Mouse (Mus musculus) intestine, embryonic 14.5 days (tissue): ENCODE measurements around the gene Ranbp3. TPM values are rescaled to one million over a fixed set of nuclear protein-coding genes. Genes with fewer than 3 reads are reported as not detected.

Experiments used
- ATAC-seq: fragments of 200-750 bp; cut with Nextera tagmentation; replicated peaks from 2 replicates; pipeline ENCODE4 v1.8.0; 2017; ENCODE audit warnings: low read depth, moderate number of reproducible peaks, moderate TSS enrichment, moderate library complexity; ENCODE audit not compliant: low FRiP score, low TSS enrichment
- DNase-seq: peaks from one replicate; pipeline ENCODE4 v3.0.0-alpha.2; 2018; ENCODE audit warnings: low spot score
- H3K27ac ChIP-seq: fragments of 300-500 bp; sonication (generic); 2 replicates; pipeline ENCODE4 v1.5.1; 2014; ENCODE audit warnings: low read depth, mild to moderate bottlenecking, control low read depth
- H3K27me3 ChIP-seq: fragments of 300-500 bp; sonication (generic); replicated peaks from 2 replicates; pipeline ENCODE4 v1.6.1; 2014; ENCODE audit warnings: low read length, control low read depth; ENCODE audit not compliant: control insufficient read depth, insufficient read depth
- H3K36me3 ChIP-seq: fragments of 300-500 bp; sonication (generic); 2 replicates; pipeline ENCODE4 v1.6.1; 2014; ENCODE audit warnings: low read length, control low read depth; ENCODE audit not compliant: control insufficient read depth, insufficient read depth
- H3K4me1 ChIP-seq: fragments of 300-500 bp; sonication (generic); replicated peaks from 2 replicates; pipeline ENCODE4 v1.6.1; 2014; ENCODE audit warnings: low read length, control low read depth, mixed read lengths; ENCODE audit not compliant: control insufficient read depth, insufficient read depth
- H3K4me2 ChIP-seq: fragments of 300-500 bp; sonication (generic); 2 replicates; pipeline ENCODE4 v1.6.1; 2014; ENCODE audit warnings: low read length
- H3K4me3 ChIP-seq: fragments of 300-500 bp; sonication (generic); 2 replicates; pipeline ENCODE4 v1.5.1; 2014; ENCODE audit warnings: low read depth, low read length, control low read depth, mixed read lengths
- H3K9ac ChIP-seq: fragments of 300-500 bp; sonication (generic); 2 replicates; pipeline ENCODE4 v1.6.1; 2014; ENCODE audit warnings: mild to moderate bottlenecking, low read length
- H3K9me3 ChIP-seq: fragments of 300-500 bp; sonication (generic); 2 replicates; pipeline ENCODE4 v1.6.1; 2016; ENCODE audit warnings: low read length, control low read depth; ENCODE audit not compliant: control insufficient read depth
- WGBS: fragments of 180-500 bp; shearing (Covaris S2); extraction: QIAGEN DNeasy Blood & Tissue Kit; methylation state at CpG from one replicate; pipeline ENCODE4 v1.1.7; 2014; 5-methylcytosine and 5-hydroxymethylcytosine counted together
- polyA plus RNA-seq: library from polyadenylated mRNA; unstranded; fragments of >200 nt; fragmentation: Nextera tagmentation; extraction: Ambion mirVana; gene quantifications from 2 replicates; pipeline ENCODE4 v1.2.1, GENCODE M21; 2014

Gene Ranbp3
- polyA plus RNA-seq, 1 experiment from 2014 or later: 89.6 TPM

- no peak for ATAC-seq
- peaks cover 12% of the 10 kb centered on the region; the same call in 1 of the 2 replicates for H3K4me1 ChIP-seq
- H3K36me3 ChIP-seq: no peaks in the 10 kb centered on the region
- WGBS: 90% methylated on average over 4 of the region's 4 CpGs
- no peak overlapping the region for H3K4me2 ChIP-seq
- H3K4me3 ChIP-seq: no peak overlapping the region
- no peak for DNase-seq
- H3K27me3 ChIP-seq: no peaks in the 10 kb centered on the region; the same call in 1 of the 2 replicates
- H3K9ac ChIP-seq: no peak overlapping the region
- no peak overlapping the region for H3K27ac ChIP-seq
- H3K9me3 ChIP-seq: no peaks in the 10 kb centered on the region
Observed at GRCm38 (mm10) chr17:56666384-56666783, 6.7 kb upstream of the Ranbp3 start.

- Histone ChIP-seq H3K27me3 (no peaks in the 10 kb centered on the region; the same call in 1 of the 2 replicates), H3K4me1 (peaks cover 12% of the 10 kb centered on the region; the same call in 1 of the 2 replicates), H3K4me3 (no peak overlapping the region), H3K9ac (no peak overlapping the region), H3K4me2 (no peak overlapping the region), H3K9me3 (no peaks in the 10 kb centered on the region), H3K36me3 (no peaks in the 10 kb centered on the region), H3K27ac (no peak overlapping the region)
- 73% methylated on average over 3 of the region's 3 CpGs for WGBS
- ATAC-seq (no peak), DNase-seq (no peak)
Observed at GRCm38 (mm10) chr17:56667591-56667990, 5.5 kb upstream of the Ranbp3 start.

- DNase-seq (peak; percentile 96), ATAC-seq (0 out of 2 replicates have a peak, but pooled peaks have one; percentile 22)
- no peak overlapping the region for H3K27ac ChIP-seq
- H3K9me3 ChIP-seq: no peaks in the 10 kb centered on the region
- no peak overlapping the region for H3K9ac ChIP-seq
- no peaks in the 10 kb centered on the region; the same call in 1 of the 2 replicates for H3K27me3 ChIP-seq
- H3K4me1 ChIP-seq: peaks cover 12% of the 10 kb centered on the region; the same call in 1 of the 2 replicates
- H3K36me3 ChIP-seq: no peaks in the 10 kb centered on the region
- H3K4me2 ChIP-seq: peak overlapping the region; percentile 58
- H3K4me3 ChIP-seq: peak overlapping the region; percentile 23
- 4% methylated on average over 31 of the region's 31 CpGs for WGBS
Observed at GRCm38 (mm10) chr17:56668384-56669144, 4.5 kb upstream of the Ranbp3 start.

GRCm38 (mm10) chr17:56669766-56670165, 3.3 kb upstream of the Ranbp3 start:
- DNase-seq: no peak
- no peak overlapping the region for H3K9ac ChIP-seq
- 85% methylated on average over 8 of the region's 8 CpGs for WGBS

GRCm38 (mm10) chr17:56673647-56674416, 738 bp downstream of the Ranbp3 start:
- Histone ChIP-seq H3K27me3 (no peaks in the 10 kb centered on the region), H3K9ac (peak overlapping the region; percentile 94), H3K36me3 (peaks cover 21% of the 10 kb centered on the region), H3K4me2 (peak overlapping the region; percentile 94), H3K9me3 (no peaks in the 10 kb centered on the region), H3K27ac (peak overlapping the region; percentile 76), H3K4me1 (peaks cover 8% of the 10 kb centered on the region), H3K4me3 (peak overlapping the region; percentile 97)
- no peak; the same call in 1 of the 2 replicates for ATAC-seq
- DNase-seq: peak; percentile 70
- 1% methylated on average over 36 of the region's 37 CpGs for WGBS

More at GRCm38 (mm10) chr17:56669766-56670165, 3.3 kb upstream of the Ranbp3 start:
- Histone ChIP-seq H3K36me3 (no peaks in the 10 kb centered on the region), H3K4me2 (no peak overlapping the region), H3K27me3 (no peaks in the 10 kb centered on the region; the same call in 1 of the 2 replicates), H3K4me3 (no peak overlapping the region), H3K9me3 (no peaks in the 10 kb centered on the region), H3K4me1 (peaks cover 11% of the 10 kb centered on the region), H3K27ac (no peak overlapping the region)
- no peak for ATAC-seq

GRCm38 (mm10) chr17:56681791-56682190, 8.7 kb downstream of the Ranbp3 start:
- no peaks in the 10 kb centered on the region for H3K4me1 ChIP-seq
- H3K27me3 ChIP-seq: no peaks in the 10 kb centered on the region
- no peaks in the 10 kb centered on the region for H3K9me3 ChIP-seq
- 70% methylated on average over 4 of the region's 4 CpGs for WGBS
- H3K4me3 ChIP-seq: no peak overlapping the region
- no peak overlapping the region for H3K27ac ChIP-seq
- no peak for ATAC-seq
- H3K4me2 ChIP-seq: no peak overlapping the region
- H3K36me3 ChIP-seq: peaks cover 59% of the 10 kb centered on the region
- H3K9ac ChIP-seq: no peak overlapping the region
- no peak for DNase-seq

- Histone ChIP-seq H3K9me3 (no peaks in the 10 kb centered on the region), H3K36me3 (peaks cover 59% of the 10 kb centered on the region), H3K4me2 (no peak overlapping the region), H3K27ac (no peak overlapping the region), H3K27me3 (no peaks in the 10 kb centered on the region), H3K4me3 (no peak overlapping the region), H3K4me1 (no peaks in the 10 kb centered on the region), H3K9ac (no peak overlapping the region)
- no peak for DNase-seq
- WGBS: 72% methylated on average over 3 of the region's 3 CpGs
- no peak for ATAC-seq
Observed at GRCm38 (mm10) chr17:56682880-56683279, 9.8 kb downstream of the Ranbp3 start.

GRCm38 (mm10) chr17:56683546-56684140, 10.5 kb downstream of the Ranbp3 start:
- WGBS: 85% methylated on average over 5 of the region's 5 CpGs
- no peak overlapping the region for H3K27ac ChIP-seq
- H3K9me3 ChIP-seq: no peaks in the 10 kb centered on the region
- H3K9ac ChIP-seq: no peak overlapping the region
- ATAC-seq (no peak), DNase-seq (no peak)
- H3K36me3 ChIP-seq: peaks cover 64% of the 10 kb centered on the region
- H3K4me2 ChIP-seq: no peak overlapping the region
- no peaks in the 10 kb centered on the region for H3K4me1 ChIP-seq
- no peaks in the 10 kb centered on the region for H3K27me3 ChIP-seq
- no peak overlapping the region for H3K4me3 ChIP-seq
